Mouse (Mus musculus) embryonic facial prominence, embryonic 14.5 days (tissue): ENCODE measurements around the gene Tfcp2l1. TPM values are rescaled to one million over a fixed set of nuclear protein-coding genes. Genes with fewer than 3 reads are reported as not detected.

Experiments used
- ATAC-seq: fragments of 200-750 bp; cut with Nextera tagmentation; 2 replicates; pipeline ENCODE4 v1.8.0; 2017; ENCODE audit warnings: low read depth, moderate number of reproducible peaks, moderate TSS enrichment
- DNase-seq: peaks from one replicate; pipeline ENCODE4 v3.0.0-alpha.2; 2015; ENCODE audit warnings: low spot score
- H3K27ac ChIP-seq: fragments of 300-500 bp; sonication (generic); replicated peaks from 2 replicates; pipeline ENCODE4 v1.5.1; 2014; ENCODE audit warnings: low read depth, mild to moderate bottlenecking, low read length, moderate library complexity
- H3K27me3 ChIP-seq: fragments of 300-500 bp; sonication (generic); replicated peaks from 2 replicates; pipeline ENCODE4 v1.6.1; 2014; ENCODE audit warnings: low read length; ENCODE audit not compliant: control insufficient read depth, insufficient read depth
- H3K36me3 ChIP-seq: fragments of 300-500 bp; sonication (generic); 2 replicates; pipeline ENCODE4 v1.6.1; 2014; ENCODE audit warnings: low read length, mixed read lengths; ENCODE audit not compliant: control insufficient read depth, insufficient read depth
- H3K4me1 ChIP-seq: fragments of 300-500 bp; sonication (generic); 2 replicates; pipeline ENCODE4 v1.6.1; 2014; ENCODE audit warnings: antibody characterized with exemption, low read length; ENCODE audit not compliant: control insufficient read depth, insufficient read depth
- H3K4me2 ChIP-seq: fragments of 300-500 bp; sonication (generic); 2 replicates; pipeline ENCODE4 v1.6.1; 2014; ENCODE audit warnings: low read depth, mild to moderate bottlenecking, low read length, moderate library complexity, mixed read lengths
- H3K4me3 ChIP-seq: fragments of 300-500 bp; sonication (generic); 2 replicates; pipeline ENCODE4 v1.5.1; 2014; ENCODE audit warnings: low read depth, mild to moderate bottlenecking, low read length
- H3K9ac ChIP-seq: fragments of 300-500 bp; sonication (generic); 2 replicates; pipeline ENCODE4 v1.6.1; 2014; ENCODE audit warnings: low read depth, mild to moderate bottlenecking, low read length, moderate library complexity, mixed read lengths
- H3K9me3 ChIP-seq: fragments of 300-500 bp; sonication (generic); 2 replicates; pipeline ENCODE4 v1.6.1; 2016; ENCODE audit warnings: low read length; ENCODE audit not compliant: control insufficient read depth
- WGBS: fragments of 180-500 bp; shearing (Covaris S2); extraction: QIAGEN DNeasy Blood & Tissue Kit; methylation state at CpG from one replicate; pipeline ENCODE4 v1.1.7; 2014; 5-methylcytosine and 5-hydroxymethylcytosine counted together
- polyA plus RNA-seq: library from polyadenylated mRNA; unstranded; fragments of >200 nt; fragmentation: Nextera tagmentation; extraction: Ambion mirVana; gene quantifications from 2 replicates; pipeline ENCODE4 v1.2.1, GENCODE M21; 2014

Gene Tfcp2l1
- polyA plus RNA-seq, 1 experiment from 2014 or later, result 2.8 TPM

GRCm38 (mm10) chr1:118643138-118643979 is 15.6 kb downstream of the Tfcp2l1 start:
- Histone ChIP-seq H3K4me3 (no peak overlapping the region), H3K36me3 (no peaks in the 10 kb centered on the region), H3K27ac (no peak overlapping the region), H3K9me3 (no peaks in the 10 kb centered on the region), H3K27me3 (no peaks in the 10 kb centered on the region), H3K4me1 (no peaks in the 10 kb centered on the region), H3K4me2 (no peak overlapping the region), H3K9ac (no peak overlapping the region)
- WGBS, result 68% methylated on average over 9 of the region's 9 CpGs
- no peak for ATAC-seq
- DNase-seq, result no peak

- ATAC-seq, result no peak
- no peak for DNase-seq
- Histone ChIP-seq H3K27ac (no peak overlapping the region), H3K36me3 (no peaks in the 10 kb centered on the region), H3K27me3 (no peaks in the 10 kb centered on the region), H3K4me2 (no peak overlapping the region), H3K9ac (no peak overlapping the region), H3K4me3 (no peak overlapping the region), H3K4me1 (no peaks in the 10 kb centered on the region), H3K9me3 (no peaks in the 10 kb centered on the region)
- WGBS, result 47% methylated on average over 4 of the region's 4 CpGs
These were observed 18.0 kb downstream of the Tfcp2l1 start for GRCm38 (mm10) chr1:118645701-118646100.

- 26% methylated on average over 3 of the region's 3 CpGs for WGBS
- Histone ChIP-seq H3K4me2 (no peak overlapping the region), H3K36me3 (no peaks in the 10 kb centered on the region), H3K27me3 (no peaks in the 10 kb centered on the region), H3K9ac (no peak overlapping the region), H3K4me3 (no peak overlapping the region), H3K4me1 (no peaks in the 10 kb centered on the region), H3K9me3 (no peaks in the 10 kb centered on the region), H3K27ac (no peak overlapping the region)
- ATAC-seq (no peak), DNase-seq (no peak)
These were observed 20.3 kb downstream of the Tfcp2l1 start for GRCm38 (mm10) chr1:118648015-118648414.

- Histone ChIP-seq H3K9ac (no peak overlapping the region), H3K36me3 (no peaks in the 10 kb centered on the region), H3K4me2 (no peak overlapping the region), H3K27me3 (no peaks in the 10 kb centered on the region), H3K4me1 (no peaks in the 10 kb centered on the region), H3K4me3 (no peak overlapping the region), H3K27ac (no peak overlapping the region), H3K9me3 (no peaks in the 10 kb centered on the region)
- WGBS, result 78% methylated on average over 9 of the region's 9 CpGs
- DNase-seq (peak; percentile 13), ATAC-seq (no peak)
These were observed 22.4 kb downstream of the Tfcp2l1 start for GRCm38 (mm10) chr1:118649933-118650770.

- H3K4me1 ChIP-seq, result no peaks in the 10 kb centered on the region
- no peak overlapping the region for H3K4me3 ChIP-seq
- ATAC-seq (no peak), DNase-seq (no peak)
- no peaks in the 10 kb centered on the region for H3K9me3 ChIP-seq
- WGBS, result 58% methylated on average over 3 of the region's 3 CpGs
- no peak overlapping the region for H3K9ac ChIP-seq
- H3K36me3 ChIP-seq, result no peaks in the 10 kb centered on the region
- no peak overlapping the region for H3K4me2 ChIP-seq
- H3K27me3 ChIP-seq, result no peaks in the 10 kb centered on the region
- no peak overlapping the region for H3K27ac ChIP-seq
These were observed 23.0 kb downstream of the Tfcp2l1 start for GRCm38 (mm10) chr1:118650771-118651080.

- 76% methylated on average over 6 of the region's 6 CpGs for WGBS
- Histone ChIP-seq H3K9me3 (no peaks in the 10 kb centered on the region), H3K9ac (no peak overlapping the region), H3K27ac (no peak overlapping the region), H3K4me2 (no peak overlapping the region), H3K4me3 (no peak overlapping the region), H3K36me3 (no peaks in the 10 kb centered on the region), H3K27me3 (no peaks in the 10 kb centered on the region), H3K4me1 (peaks cover 2% of the 10 kb centered on the region; the same call in 1 of the 2 replicates)
- ATAC-seq (no peak), DNase-seq (no peak)
These were observed 31.0 kb downstream of the Tfcp2l1 start for GRCm38 (mm10) chr1:118658716-118659115.

- Histone ChIP-seq H3K4me2 (no peak overlapping the region), H3K27me3 (no peaks in the 10 kb centered on the region), H3K4me1 (peaks cover 2% of the 10 kb centered on the region; the same call in 1 of the 2 replicates), H3K4me3 (no peak overlapping the region), H3K36me3 (no peaks in the 10 kb centered on the region), H3K9ac (no peak overlapping the region), H3K27ac (no peak overlapping the region), H3K9me3 (no peaks in the 10 kb centered on the region)
- DNase-seq (peak; percentile 19), ATAC-seq (no peak)
- WGBS, result 64% methylated on average over 3 of the region's 3 CpGs
These were observed 33.2 kb downstream of the Tfcp2l1 start for GRCm38 (mm10) chr1:118660880-118661465.

- H3K4me2 ChIP-seq, result no peak overlapping the region
- H3K9me3 ChIP-seq, result no peaks in the 10 kb centered on the region
- peaks cover 2% of the 10 kb centered on the region; the same call in 1 of the 2 replicates for H3K4me1 ChIP-seq
- DNase-seq, result no peak
- no peak overlapping the region for H3K9ac ChIP-seq
- H3K36me3 ChIP-seq, result no peaks in the 10 kb centered on the region
- no peak for ATAC-seq
- WGBS, result 45% methylated on average over 1 of the region's 1 CpGs
- H3K27me3 ChIP-seq, result no peaks in the 10 kb centered on the region
- H3K4me3 ChIP-seq, result no peak overlapping the region
- no peak overlapping the region for H3K27ac ChIP-seq
These were observed 35.3 kb downstream of the Tfcp2l1 start for GRCm38 (mm10) chr1:118663062-118663461.
